Mouse (Mus musculus): Measurements from ENCODE around the gene Mpp6.

GRCm38 (mm10) chr6:50159842-50160241, 49.8 kb downstream of the Mpp6 start:
- TF ChIP-seq CTCF (IDR thresholded peaks at IDR 0.05; ENCODE audit: insufficient read depth, low read depth, low read length) (no peak), POLR2A (IDR thresholded peaks at IDR 0.05; ENCODE audit: insufficient read depth, low read depth, low read length) (no peak)
